Mouse (Mus musculus): Measurements from ENCODE around the gene Tmprss11g.

Gene Tmprss11g

DNA sequence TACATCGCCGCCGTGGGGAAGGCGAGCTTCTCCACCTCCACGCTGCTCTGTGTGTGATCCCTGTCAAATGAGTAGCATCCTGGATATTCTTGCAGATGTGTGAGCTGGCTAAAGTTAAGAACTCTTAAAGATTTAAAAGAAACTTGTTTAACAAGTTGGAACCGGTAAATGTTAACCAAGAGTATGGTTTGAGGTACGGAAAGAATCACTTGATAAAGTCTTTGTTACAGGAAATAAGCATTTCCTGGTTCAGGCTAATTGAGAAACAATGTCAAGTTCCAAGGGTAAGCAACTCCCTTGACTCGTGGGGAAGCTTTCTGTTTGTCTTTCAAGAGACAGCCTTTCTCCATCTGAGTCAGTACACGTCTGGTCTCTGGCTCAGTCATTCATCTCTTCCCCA is at the start of gene Tmprss11g:
TSS of gene Tmprss11g (minus strand) at position 101 of the 400 bp plus-strand sequence.
- DNase-seq (ENCODE audit: extremely low read depth, low read depth), result no peak

DNA sequence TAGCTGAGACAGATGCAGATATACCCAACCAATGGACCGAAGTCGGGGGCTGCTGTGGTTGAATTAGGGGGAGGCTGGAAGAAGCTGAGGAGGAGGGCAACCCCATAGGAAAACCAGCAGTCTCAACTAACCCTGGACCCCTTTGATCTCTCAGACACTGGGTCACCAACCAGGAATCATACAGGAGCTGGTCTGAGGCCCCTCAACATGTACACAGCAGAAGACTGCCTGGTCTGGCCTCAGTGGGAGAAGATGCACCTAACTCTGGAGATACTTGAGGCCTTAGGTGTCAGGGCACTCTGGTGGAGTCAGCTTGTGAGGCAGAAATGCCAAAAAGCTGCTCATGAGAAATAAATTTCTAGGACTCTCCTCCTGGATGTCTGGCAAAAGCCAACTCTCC is 28.3 kb upstream of the Tmprss11g start:
- DNase-seq (ENCODE audit: extremely low read depth, low read depth), result no peak

DNA sequence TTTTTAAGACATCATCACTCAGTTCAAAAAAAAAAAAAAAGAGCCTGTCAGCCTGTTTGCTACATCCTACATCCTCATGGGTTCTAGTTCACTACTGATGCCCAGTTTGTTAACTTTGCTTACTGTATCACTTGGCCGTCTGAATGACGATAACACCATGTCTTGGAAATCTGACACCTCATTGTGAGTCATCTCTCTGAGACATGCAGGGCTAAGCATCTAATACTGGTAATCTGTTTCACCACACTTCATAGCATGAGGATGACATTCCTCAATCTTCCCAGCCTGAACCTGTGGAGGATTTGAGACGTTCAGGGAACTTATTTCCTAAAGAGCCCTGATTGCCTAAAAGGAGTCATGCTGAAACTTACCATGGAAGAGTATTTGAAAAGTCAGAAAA is 22.2 kb upstream of the Tmprss11g start:
- DNase-seq (ENCODE audit: extremely low read depth, low read depth), result no peak

DNA sequence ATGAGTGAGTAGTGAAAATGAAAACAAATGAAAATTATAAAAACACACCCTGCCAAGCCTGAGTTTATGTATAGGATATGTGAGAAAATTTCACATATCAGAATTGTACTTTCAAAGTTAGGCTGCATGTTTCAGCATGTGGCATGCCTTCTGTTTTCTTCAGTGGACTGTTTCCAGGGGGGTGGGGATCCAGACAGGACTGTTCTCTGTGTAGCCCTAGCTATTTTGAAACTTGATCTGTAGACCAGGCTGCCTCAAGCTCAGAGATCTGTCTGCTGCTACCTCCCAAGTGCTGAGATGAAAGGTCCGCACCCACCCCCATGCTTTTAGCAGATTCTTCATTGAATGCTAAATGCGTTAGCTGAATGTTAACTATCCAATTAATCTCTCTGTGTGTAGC is 10.3 kb upstream of the Tmprss11g start:
- no peak for DNase-seq (ENCODE audit: extremely low read depth, low read depth)

DNA sequence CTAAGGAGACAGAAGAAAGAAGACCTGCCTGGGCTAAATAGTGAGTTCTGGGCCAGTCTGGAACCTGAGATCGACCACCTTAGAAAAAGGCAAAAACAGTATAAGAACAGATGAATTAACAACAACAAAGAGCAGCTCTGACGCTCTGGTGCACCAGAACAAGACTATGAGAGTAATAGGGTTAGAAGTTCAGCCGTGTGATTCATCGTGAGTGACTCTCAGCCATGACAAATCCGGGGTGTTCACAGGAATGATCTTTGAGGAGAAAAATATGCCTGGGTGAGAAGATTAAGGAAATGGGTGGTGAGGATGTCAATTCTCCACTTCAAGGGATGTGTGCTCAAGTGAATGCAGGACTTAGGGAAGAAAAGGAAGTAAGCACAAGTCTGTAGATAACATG is 6.9 kb downstream of the Tmprss11g start:
- DNase-seq (ENCODE audit: extremely low read depth, low read depth), result no peak

DNA sequence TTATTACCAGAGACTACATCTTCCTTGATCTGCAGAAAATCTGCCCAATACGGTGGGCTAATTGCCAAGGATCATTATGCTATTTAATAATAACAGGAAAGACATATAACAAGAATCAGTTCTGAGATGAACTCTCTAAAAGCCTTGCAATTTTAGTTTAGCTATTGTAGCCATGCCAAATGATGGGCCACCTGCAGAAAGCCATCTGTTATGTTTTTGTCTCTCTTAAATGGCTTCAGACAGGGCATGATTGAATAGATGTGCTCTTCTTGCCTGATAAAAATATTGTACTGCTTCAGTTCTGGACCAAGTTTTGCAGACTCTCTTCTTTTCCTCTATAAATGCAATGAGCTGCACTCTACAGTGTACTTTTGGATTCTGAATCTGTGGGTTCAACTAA is 24.9 kb downstream of the Tmprss11g start:
- DNase-seq (ENCODE audit: extremely low read depth, low read depth), result no peak

DNA sequence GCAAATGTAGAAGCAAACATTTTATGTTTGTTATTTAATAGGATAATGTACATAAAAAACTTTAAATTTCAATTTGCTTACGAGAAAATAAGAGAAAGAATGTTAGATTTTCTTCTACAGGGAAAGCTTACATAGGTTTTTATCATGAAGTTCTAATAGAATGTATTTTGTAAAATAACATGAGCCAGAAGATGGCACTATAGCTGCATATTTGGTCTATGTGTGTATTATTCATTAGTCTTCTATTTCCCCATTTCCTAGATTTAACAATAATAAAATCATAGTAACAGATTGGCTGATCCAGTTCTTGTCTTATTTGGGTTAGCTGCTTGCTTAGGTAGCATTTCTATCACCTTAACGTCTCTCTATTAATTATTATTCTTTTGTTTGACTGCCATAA is 35.8 kb downstream of the Tmprss11g start:
- DNase-seq (ENCODE audit: extremely low read depth, low read depth), result peak; percentile 4

DNA sequence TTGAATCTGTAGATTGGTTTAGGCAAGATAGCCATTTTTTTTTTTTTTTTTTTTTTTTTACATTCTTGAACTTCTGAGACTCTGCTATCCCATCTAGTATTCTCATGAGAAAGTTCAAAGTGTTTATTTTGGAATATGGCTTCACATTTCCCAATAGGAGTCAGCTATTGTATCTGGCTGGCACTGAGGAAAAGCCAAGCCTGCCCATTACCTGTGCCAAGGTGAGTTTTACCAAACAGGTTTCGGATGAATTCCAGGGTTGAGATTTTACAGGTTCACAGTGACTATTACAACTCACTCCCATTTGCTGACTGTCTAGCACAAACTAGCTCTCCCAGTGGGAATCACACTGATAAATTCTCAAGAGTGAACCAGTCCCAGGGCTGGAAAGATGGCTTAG is 36.4 kb downstream of the Tmprss11g start:
- no peak for DNase-seq (ENCODE audit: extremely low read depth, low read depth)

DNA sequence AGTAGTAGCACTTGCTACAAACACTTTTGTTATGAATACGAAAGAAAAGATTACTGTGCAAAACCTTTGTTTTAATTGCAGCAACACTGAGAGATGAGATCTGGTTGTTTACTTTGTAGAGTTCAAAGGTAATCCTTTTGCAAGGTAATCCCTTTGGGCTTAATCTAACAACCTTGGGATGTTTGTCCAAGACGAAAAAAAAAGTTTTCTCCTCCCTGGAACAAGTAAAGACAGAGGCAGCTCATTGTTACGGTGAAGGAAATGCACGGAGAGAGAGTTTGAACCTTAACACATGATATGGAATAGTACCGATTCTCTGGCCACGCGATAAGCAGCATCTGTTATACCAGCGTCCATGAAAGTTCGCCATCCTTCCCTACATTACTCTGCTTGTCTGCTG is 44.5 kb downstream of the Tmprss11g start:
- DNase-seq (ENCODE audit: extremely low read depth, low read depth), result no peak

DNA sequence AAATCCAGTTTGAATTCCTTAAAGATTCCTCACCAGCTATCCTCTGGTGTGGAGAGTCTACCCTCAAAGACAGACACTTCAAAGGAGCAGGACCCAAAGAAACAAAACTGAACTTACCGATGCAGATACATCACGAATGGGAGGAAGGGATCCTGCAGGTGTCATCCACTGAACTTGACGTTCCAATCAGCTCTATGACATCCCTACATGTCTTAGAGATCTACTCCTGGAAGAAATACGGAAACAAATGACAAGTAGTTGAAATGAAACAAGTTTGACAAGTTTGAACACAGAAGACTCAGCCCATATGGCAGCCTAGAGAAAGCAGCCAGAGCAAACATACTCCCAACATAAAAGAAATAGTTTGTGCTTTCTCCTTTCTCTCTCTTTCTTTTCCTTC is 49.5 kb downstream of the Tmprss11g start, which contains the start of gene Tmprss11a:
TSS of gene Tmprss11a (minus strand) at position 101 of the 400 bp plus-strand sequence.
- no peak for DNase-seq (ENCODE audit: extremely low read depth, low read depth)

DNA sequence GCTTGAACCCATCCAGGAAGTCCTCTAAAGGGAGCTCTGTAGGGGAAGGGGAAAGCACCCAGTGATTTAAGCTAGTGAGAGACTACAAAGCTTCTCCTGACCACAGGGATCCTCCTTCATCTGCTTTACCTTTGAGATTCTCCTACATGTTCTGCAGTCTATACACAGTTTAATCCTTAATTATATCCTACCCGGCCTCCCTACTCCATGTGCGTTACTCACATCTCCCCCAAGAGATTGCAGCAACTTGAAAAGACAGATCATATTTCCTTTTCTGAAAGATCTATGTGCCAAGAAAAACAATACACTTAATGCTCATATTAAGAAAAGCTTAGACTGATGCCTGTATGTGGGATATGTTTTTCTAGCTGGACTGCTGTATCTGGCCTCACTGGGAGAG is 79.1 kb downstream of the Tmprss11g start:
- no peak for DNase-seq (ENCODE audit: extremely low read depth, low read depth)

DNA sequence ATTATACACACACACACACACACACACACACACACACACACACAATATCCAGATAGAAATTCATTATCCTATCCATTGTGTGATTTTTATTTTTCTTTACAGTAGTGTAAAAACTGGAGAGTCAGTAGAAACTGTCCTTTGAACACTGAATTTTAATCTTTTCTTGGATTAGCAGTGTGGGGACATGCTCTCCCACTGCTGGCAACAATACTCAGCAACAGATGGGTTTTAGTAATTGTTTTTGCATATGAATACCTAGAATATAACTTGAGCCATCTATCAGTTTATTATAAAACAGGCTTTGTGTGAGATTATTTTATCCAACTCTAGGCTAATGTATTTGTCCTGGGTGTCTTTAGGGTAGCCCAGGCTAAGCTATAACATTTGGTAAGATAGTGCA is 79.9 kb downstream of the Tmprss11g start:
- DNase-seq (ENCODE audit: extremely low read depth, low read depth), result no peak

All from MEL-GATA-1-ER (cell line).